Mouse (Mus musculus) forebrain, embryonic 12.5 days (tissue): ENCODE data around the gene Hcn4. TPM values are rescaled to one million over a fixed set of nuclear protein-coding genes. Genes with fewer than 3 reads are reported as not detected.

ENCODE experiments used
- ATAC-seq: fragments of 200-750 bp; cut with Nextera tagmentation; 2 replicates; pipeline ENCODE4 v1.8.0; 2017; ENCODE audit warnings: moderate TSS enrichment; ENCODE audit not compliant: low FRiP score
- H3K27ac ChIP-seq: fragments of 300-500 bp; sonication (generic); 2 replicates; pipeline ENCODE4 v1.5.1; 2016; ENCODE audit warnings: mild to moderate bottlenecking
- H3K27me3 ChIP-seq: fragments of 300-500 bp; sonication (generic); 2 replicates; pipeline ENCODE4 v1.6.1; 2016; ENCODE audit warnings: mild to moderate bottlenecking
- H3K36me3 ChIP-seq: fragments of 300-500 bp; sonication (generic); replicated peaks from 2 replicates; pipeline ENCODE4 v1.6.1; 2016; ENCODE audit warnings: mild to moderate bottlenecking
- H3K4me1 ChIP-seq: fragments of 300-500 bp; sonication (generic); 2 replicates; pipeline ENCODE4 v1.6.1; 2016
- H3K4me2 ChIP-seq: fragments of 300-500 bp; sonication (generic); 2 replicates; pipeline ENCODE4 v1.6.1; 2016; ENCODE audit warnings: mild to moderate bottlenecking, moderate library complexity
- H3K4me3 ChIP-seq: fragments of 300-500 bp; sonication (generic); replicated peaks from 2 replicates; pipeline ENCODE4 v1.5.1; 2016; ENCODE audit warnings: mild to moderate bottlenecking
- H3K9ac ChIP-seq: fragments of 300-500 bp; sonication (generic); 2 replicates; pipeline ENCODE4 v1.6.1; 2016; ENCODE audit warnings: mild to moderate bottlenecking
- H3K9me3 ChIP-seq: fragments of 300-500 bp; sonication (generic); 2 replicates; pipeline ENCODE4 v1.6.1; 2016
- WGBS: fragments of 180-500 bp; shearing (Covaris S2); methylation state at CpG from one replicate; pipeline ENCODE4 v1.1.7; 2016; 5-methylcytosine and 5-hydroxymethylcytosine counted together
- polyA plus RNA-seq: library from polyadenylated mRNA; unstranded; fragments of >200 nt; fragmentation: Nextera tagmentation; extraction: Ambion mirVana; gene quantifications from 2 replicates; pipeline ENCODE4 v1.2.1, GENCODE M21; 2016

Gene Hcn4
- polyA plus RNA-seq, 1 experiment from 2014 or later, result 1.8 TPM

DNA sequence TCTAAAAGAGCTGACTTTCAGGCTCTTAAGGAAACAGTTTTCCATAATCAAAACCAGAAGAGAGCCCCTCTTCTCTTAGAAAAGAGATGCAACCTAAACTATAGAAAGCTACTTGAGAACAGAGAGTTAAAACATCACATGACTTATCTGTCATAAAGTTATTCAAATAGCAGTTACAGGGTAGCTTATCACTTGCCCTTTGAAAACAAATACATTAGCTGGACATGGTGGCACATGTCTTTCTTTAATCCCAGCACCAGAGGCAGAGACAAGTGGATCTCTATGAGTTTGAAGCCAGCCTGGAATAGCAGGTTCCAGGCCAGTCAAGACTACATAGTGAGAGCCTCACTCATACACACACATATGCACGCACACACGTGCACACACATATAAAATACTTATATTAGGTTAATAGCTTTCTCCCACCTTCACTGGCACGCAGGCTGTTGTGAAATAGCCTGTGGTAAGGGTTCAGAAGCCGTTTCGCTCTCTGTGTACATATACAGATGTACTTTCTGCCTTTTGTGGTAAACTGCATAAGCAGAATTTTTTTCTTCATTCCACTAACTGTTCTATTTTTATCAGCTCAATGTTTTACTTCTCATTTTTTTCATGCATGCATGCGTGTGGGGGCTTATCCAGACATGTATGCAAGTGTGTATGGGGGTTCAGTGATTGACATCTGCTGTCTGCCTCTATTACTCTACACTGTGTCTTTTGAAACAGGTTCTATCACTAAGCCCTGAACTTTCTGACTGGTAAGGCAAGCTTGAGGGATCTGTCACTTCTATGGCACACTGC lies 68.8 kb downstream of the Hcn4 start:
- H3K4me3 ChIP-seq, result no peak overlapping the region
- no peak overlapping the region for H3K4me2 ChIP-seq
- ATAC-seq, result no peak
- H3K27ac ChIP-seq, result no peak overlapping the region
- 94% methylated on average over 6 of the region's 6 CpGs for WGBS
- H3K27me3 ChIP-seq, result no peaks in the 10 kb centered on the region
- H3K9me3 ChIP-seq, result no peaks in the 10 kb centered on the region
- no peaks in the 10 kb centered on the region for H3K4me1 ChIP-seq
- peaks cover 48% of the 10 kb centered on the region for H3K36me3 ChIP-seq
- H3K9ac ChIP-seq, result no peak overlapping the region

DNA sequence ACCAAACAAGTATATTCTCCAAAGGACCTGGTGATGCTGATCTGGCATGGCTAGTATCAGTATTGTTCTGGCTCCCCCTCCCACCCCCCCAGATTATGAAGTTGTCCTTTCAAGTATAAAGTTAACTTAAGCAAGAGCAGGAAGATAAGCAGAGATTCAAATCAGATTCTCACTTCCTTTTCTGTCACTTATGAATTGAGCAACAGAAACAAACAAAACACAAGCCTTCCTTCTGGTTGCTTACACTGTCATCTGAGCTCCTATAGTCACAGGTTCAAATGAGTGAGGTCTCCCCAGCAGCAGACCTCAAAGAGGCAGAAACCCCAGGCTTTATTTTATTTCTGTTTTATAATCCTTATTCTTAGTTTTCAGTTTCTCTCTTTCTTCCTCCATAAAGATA lies 76.4 kb downstream of the Hcn4 start:
- ATAC-seq, result no peak
- Histone ChIP-seq H3K9me3 (no peaks in the 10 kb centered on the region), H3K4me1 (no peaks in the 10 kb centered on the region), H3K27me3 (no peaks in the 10 kb centered on the region), H3K4me3 (no peak overlapping the region), H3K36me3 (peaks cover 31% of the 10 kb centered on the region), H3K4me2 (no peak overlapping the region), H3K27ac (no peak overlapping the region), H3K9ac (no peak overlapping the region)

DNA sequence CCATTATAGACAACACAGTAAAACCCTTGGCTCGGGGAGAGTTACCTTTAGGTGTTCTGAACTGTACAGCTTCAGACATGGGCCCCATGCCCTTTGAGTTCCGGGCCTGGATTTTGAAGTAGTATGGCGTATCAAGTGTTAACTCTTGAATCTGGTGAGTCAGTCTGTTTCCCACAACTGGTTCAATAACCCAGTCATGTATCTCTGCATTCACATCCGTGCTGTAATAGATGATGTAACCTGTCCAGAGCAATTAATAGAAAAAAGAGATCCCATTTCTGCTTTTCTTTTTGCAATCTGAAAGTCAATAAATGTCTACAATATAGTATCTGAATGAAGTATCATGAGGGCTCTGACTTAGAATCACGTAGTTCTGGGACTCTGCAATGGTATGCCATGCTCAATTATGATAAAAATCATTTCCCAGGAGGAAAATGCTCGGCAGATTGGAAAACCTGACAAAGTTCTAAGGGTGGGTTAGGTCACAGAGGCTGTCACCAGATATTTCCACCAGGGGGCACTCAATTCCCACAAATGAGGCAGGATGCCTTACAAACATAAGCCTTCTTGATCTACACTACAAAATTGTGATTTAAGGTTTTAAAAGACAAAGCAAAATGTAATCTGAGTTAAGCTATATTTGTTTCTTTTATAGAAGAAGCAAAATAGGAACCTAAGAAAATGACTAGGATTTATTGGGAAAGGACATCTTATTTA lies 79.8 kb downstream of the Hcn4 start:
- Histone ChIP-seq H3K4me1 (no peaks in the 10 kb centered on the region), H3K9me3 (no peaks in the 10 kb centered on the region), H3K9ac (no peak overlapping the region), H3K27me3 (no peaks in the 10 kb centered on the region), H3K4me2 (no peak overlapping the region), H3K4me3 (no peak overlapping the region), H3K36me3 (peaks cover 43% of the 10 kb centered on the region), H3K27ac (no peak overlapping the region)
- ATAC-seq, result no peak
- 68% methylated on average over 6 of the region's 6 CpGs for WGBS

Other genes starting within 250 kb of the Hcn4 start
- gene Nptn, start 241.2 kb upstream of the Hcn4 start, polyA plus RNA-seq, result 69.6 and 71.6 TPM in 2 replicates
- 2.0 and 2.4 TPM in 2 replicates for gene Rec114, start 79.4 kb upstream of the Hcn4 start, polyA plus RNA-seq
- gene Neo1, start 213.0 kb downstream of the Hcn4 start, polyA plus RNA-seq, result 47.2 and 47.6 TPM in 2 replicates